Mouse (Mus musculus) layer of hippocampus, postnatal 25 days (tissue): ENCODE measurements around the gene Clstn3. TPM values are rescaled to one million over a fixed set of nuclear protein-coding genes. Genes with fewer than 3 reads are reported as not detected.
"Not testable (repeated sequence)": the region's sequence is repeated elsewhere in the genome, so short reads cannot be mapped to it uniquely, and the experiment has no call there.

Source experiments
- DNase-seq, 2 experiments: peaks; one replicate each; pipeline ENCODE4 v3.0.0; 2022; ENCODE audit warnings: mixed read lengths in 2 of 2, low spot score in 1 of 2; ENCODE audit errors: extremely low spot score in 1 of 2
- total RNA-seq, 2 experiments: library from RNA; stranded (reverse); gene quantifications; 2 replicates each; pipeline ENCODE4 v1.2.3; 2021

Gene Clstn3
- total RNA-seq, 2 experiments from 2014 or later, result 278 to 279 TPM

DNA sequence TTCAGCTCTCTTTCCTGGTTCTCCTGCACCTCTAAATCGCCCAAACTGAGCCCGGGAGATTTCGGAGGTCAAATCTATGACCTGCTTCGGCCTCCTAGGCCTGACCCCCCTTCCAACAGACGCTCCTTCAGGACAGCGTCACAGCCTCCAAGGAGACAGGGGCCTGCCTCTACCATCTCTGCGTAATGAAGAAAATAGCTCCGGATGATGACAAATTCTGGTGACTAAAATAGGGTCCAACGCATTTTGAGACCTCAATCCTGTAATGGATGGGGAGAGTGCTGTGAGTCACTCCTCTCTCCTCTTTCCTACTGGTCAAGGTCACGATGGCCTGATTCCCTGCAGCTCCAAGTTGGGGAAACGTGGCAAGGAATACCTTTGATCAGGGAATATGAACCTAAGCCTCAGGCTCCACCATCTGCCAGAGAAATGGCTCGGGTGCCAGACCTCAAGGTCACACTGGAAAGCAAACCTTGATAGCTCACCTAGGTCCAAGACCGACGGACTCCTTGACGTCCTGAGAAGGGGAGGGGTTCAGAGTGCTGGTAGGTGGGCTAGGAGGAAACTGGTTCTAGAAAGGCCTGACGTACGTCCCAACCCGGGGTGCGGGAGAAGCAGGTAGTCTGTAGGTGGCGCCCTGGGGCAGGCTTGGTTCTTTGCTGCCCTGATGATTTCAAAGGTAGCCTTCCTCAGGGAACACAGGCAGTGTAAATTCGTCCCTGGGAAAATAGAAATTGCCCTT lies 49.1 kb downstream of the Clstn3 start:
- DNase-seq, result peak; percentile 77 to 87

- DNase-seq, result peak; percentile 85 to 86
Observed at GRCm38 (mm10) chr6:124414927-124415325, 49.7 kb downstream of the Clstn3 start, which contains the start of gene Pex5. TSS of gene Pex5 (minus strand) at chr6:124415067.

DNA sequence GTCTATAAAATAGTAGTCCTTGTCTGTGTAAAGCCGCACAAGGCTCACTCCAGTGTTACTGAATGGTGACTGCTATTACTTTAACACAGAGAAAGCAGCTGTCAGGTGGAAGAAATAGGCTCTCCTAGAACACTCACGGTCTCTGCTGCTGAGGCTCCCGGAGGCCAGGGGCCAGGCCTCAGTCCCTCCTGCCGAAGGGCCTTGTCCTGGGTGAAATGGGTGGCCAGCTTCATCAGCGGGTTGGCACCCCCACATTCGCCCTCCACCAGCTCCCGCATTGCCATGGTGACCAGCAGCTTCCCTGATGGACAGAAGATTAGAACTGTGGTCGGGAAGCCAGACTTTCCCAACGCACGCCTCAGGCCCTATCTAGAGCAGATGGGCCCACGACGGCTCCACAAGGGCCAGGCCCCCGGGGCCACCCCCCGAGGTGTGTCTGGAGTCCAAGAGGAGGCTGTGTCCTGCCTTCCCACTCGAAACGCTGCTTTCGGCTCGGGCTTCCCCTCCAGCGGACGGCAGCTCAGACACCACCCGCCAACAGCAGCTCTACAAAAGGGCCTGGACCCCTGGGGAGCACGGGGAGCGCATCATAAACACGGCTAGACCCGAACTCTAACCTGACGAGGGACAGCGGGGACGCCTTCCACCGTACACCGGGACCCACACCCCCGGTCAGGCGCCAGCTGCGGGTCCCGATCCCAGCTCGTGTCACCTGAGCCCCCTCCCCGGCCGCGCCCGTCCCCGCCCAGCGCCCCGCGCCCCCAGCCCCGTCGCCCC lies 50.3 kb downstream of the Clstn3 start:
- DNase-seq, result peak in 1 of 2 experiments; percentile 34

- DNase-seq, result no peak
Observed at GRCm38 (mm10) chr6:124413770-124414149, 50.8 kb downstream of the Clstn3 start.

DNA sequence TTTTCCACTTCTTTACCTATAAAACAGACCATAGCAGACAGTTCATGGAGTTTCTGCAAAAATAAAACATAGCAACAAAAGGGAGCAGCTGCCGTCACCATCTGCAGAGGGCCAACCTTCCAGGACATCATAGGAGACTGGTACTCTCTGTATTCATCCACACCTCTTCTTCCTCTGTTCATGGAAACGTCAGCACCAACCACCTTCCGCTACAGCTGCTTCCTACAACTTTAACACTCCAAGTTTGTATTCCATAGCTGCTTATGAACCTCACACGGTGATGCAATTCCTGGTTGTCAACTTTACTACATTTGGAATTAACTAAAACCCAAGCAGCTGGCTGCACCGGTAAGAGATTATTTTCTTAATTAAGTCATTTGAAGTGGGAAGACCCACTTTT lies 56.2 kb downstream of the Clstn3 start:
- DNase-seq, result no peak

GRCm38 (mm10) chr6:124407180-124407579 lies 57.4 kb downstream of the Clstn3 start:
- no peak for DNase-seq

DNA sequence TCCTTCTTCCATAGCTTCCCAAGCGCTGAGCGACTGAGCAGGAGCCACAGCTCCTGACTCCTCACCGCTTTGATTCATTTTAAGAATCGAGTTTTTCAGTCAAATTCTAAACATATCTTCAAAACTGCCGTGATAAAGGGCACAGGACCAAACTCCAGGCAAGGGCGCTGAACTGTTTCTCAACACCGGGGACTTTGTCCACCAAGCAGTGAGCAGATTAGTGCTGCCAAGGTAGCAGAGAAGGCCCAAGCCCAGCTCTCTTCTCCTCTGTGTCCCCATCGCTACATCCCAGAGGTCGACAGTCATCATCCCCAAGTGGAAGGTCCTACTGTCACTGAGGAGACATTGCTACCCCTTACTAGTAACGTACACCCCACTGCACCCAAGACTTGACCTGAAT lies 58.3 kb downstream of the Clstn3 start:
- DNase-seq, result no peak

GRCm38 (mm10) chr6:124399738-124400137 lies 64.9 kb downstream of the Clstn3 start:
- no peak for DNase-seq

- DNase-seq, result not testable (repeated sequence)
Observed at GRCm38 (mm10) chr6:124394991-124395390, 69.6 kb downstream of the Clstn3 start.

Other genes starting within 250 kb of the Clstn3 start
- gene Vmn2r27, start 232.9 kb downstream of the Clstn3 start, total RNA-seq, result not detected
- 1 to 10 TPM in 1 of 2 experiments, under 1 TPM in 1; 0.87 to 2.4 TPM for gene Cd163, start 160.1 kb downstream of the Clstn3 start, total RNA-seq
- gene Pex5, start 49.7 kb downstream of the Clstn3 start, total RNA-seq, result 10 to 100 TPM; 55.5 to 58.9 TPM
- gene C1rl, start 28.3 kb upstream of the Clstn3 start, total RNA-seq, result under 1 TPM; 0.28 to 0.42 TPM
- under 1 TPM; 0.66 to 0.82 TPM for gene C1ra, start 47.6 kb upstream of the Clstn3 start, total RNA-seq
- gene C1s1, start 77.6 kb upstream of the Clstn3 start, total RNA-seq, result 1 to 10 TPM; 1.0 to 1.6 TPM
- gene C1rb, start 105.5 kb upstream of the Clstn3 start, total RNA-seq, result not detected
- under 1 TPM in 1 of 2 experiments, not detected in 1; 0.25 TPM for gene C1s2, start 171.3 kb upstream of the Clstn3 start, total RNA-seq
- gene Lpcat3, start 198.2 kb upstream of the Clstn3 start, total RNA-seq, result 10 to 100 TPM; 30.9 to 34.0 TPM
- gene Emg1, start 247.4 kb upstream of the Clstn3 start, total RNA-seq, result 10 to 100 TPM; 51.3 to 54.4 TPM
- 100 to 1,000 TPM; 120 to 124 TPM for gene Phb2, start 247.5 kb upstream of the Clstn3 start, total RNA-seq